In genomic region chr5:24424004-24424781, GRCm38 (mm10) we compare ENCODE assay signal across 8 mouse cellular contexts. TPM values are rescaled to one million over a fixed set of nuclear protein-coding genes. Genes with fewer than 3 reads are reported as not detected.
DNase-seq lines count a peak whose midpoint lies in the region; ATAC-seq and TF ChIP-seq lines count a peak whose summit lies in the region.

No protein-coding gene starts in this region.

- peak; percentile 22 for DNase-seq in embryo, embryonic 10.5 days (ENCODE audit: low spot score)
- no peak for DNase-seq in embryo, embryonic 9.5 days (ENCODE audit: extremely low spot score)
- peak in 1 of 2 experiments; percentile 21 for DNase-seq in spleen, adult 2 months (ENCODE audit: low read depth in 1 of 2, low spot score in 2 of 2)
- no peak for DNase-seq in spleen, adult 12 weeks (ENCODE audit: low spot score)
- no peak for DNase-seq in adipocyte (ENCODE audit: low spot score)

- 10% methylated on average over 21 of the region's 21 CpGs for WGBS in spleen, adult 2 months
- 12% methylated on average over 21 of the region's 21 CpGs for WGBS in heart, embryonic 15.5 days
- WGBS in liver, embryonic 15.5 days (ENCODE audit: insufficient replicate concordance) = 10% methylated on average over 21 of the region's 21 CpGs
- WGBS in stomach, embryonic 15.5 days = 8% methylated on average over 21 of the region's 21 CpGs

- H3K9ac ChIP-seq in heart, embryonic 15.5 days = peak overlapping the region; percentile 71
- peak overlapping the region; percentile 80 for H3K9ac ChIP-seq in liver, embryonic 15.5 days
- H3K9ac ChIP-seq in stomach, embryonic 15.5 days = peak overlapping the region; percentile 47

- H3K36me3 ChIP-seq in spleen, adult 2 months (ENCODE audit: control insufficient read depth, insufficient read depth, low read length) = peaks cover 3% of the 10 kb centered on the region
- H3K36me3 ChIP-seq in heart, embryonic 15.5 days = peaks cover 9% of the 10 kb centered on the region; the same call in 1 of the 2 replicates
- H3K36me3 ChIP-seq in liver, embryonic 15.5 days (replicated peaks) = 0 out of 2 replicates have a peak, but pooled peaks cover 3% of the 10 kb centered on the region
- peaks cover 12% of the 10 kb centered on the region for H3K36me3 ChIP-seq in stomach, embryonic 15.5 days

- peak overlapping the region; percentile 95 for H3K27ac ChIP-seq in spleen, adult 2 months (ENCODE audit: insufficient read depth, low read length)
- peak overlapping the region; percentile 95 for H3K27ac ChIP-seq in heart, embryonic 15.5 days
- H3K27ac ChIP-seq in liver, embryonic 15.5 days (replicated peaks) = peak overlapping the region; percentile 92
- peak overlapping the region; percentile 97 for H3K27ac ChIP-seq in stomach, embryonic 15.5 days

- TF ChIP-seq POLR2A in spleen, adult 2 months (IDR thresholded peaks at IDR 0.05; ENCODE audit: low read depth, low read length) = no peak; the same call in 1 of the 2 replicates

- peak overlapping the region; percentile 87 for H3K4me2 ChIP-seq in heart, embryonic 15.5 days
- H3K4me2 ChIP-seq in liver, embryonic 15.5 days = peak overlapping the region; percentile 93
- peak overlapping the region; percentile 93 for H3K4me2 ChIP-seq in stomach, embryonic 15.5 days

- no peak; the same call in 1 of the 2 replicates for ATAC-seq in heart, embryonic 15.5 days (replicated peaks; ENCODE audit: insufficient number of reproducible peaks, insufficient read depth, low FRiP score, low read depth)
- no peak for ATAC-seq in liver, embryonic 15.5 days (ENCODE audit: insufficient read depth)
- ATAC-seq in stomach, embryonic 15.5 days (ENCODE audit: insufficient read depth, low FRiP score, low read depth) = no peak

- H3K4me1 ChIP-seq in spleen, adult 2 months (ENCODE audit: control insufficient read depth, insufficient read depth, insufficient read length) = peaks cover 10% of the 10 kb centered on the region; the same call in 1 of the 2 replicates
- peaks cover 51% of the 10 kb centered on the region for H3K4me1 ChIP-seq in heart, embryonic 15.5 days (replicated peaks)
- H3K4me1 ChIP-seq in liver, embryonic 15.5 days (replicated peaks) = peaks cover 56% of the 10 kb centered on the region
- peaks cover 47% of the 10 kb centered on the region for H3K4me1 ChIP-seq in stomach, embryonic 15.5 days

- no peak for TF ChIP-seq CTCF in spleen, adult 2 months (IDR thresholded peaks at IDR 0.05; ENCODE audit: extremely low read depth, insufficient read depth, insufficient read length, insufficient replicate concordance)

- H3K4me3 ChIP-seq in spleen, adult 2 months (ENCODE audit: extremely low read depth, insufficient read depth, insufficient read length) = peak overlapping the region; percentile 88
- peak overlapping the region; percentile 82 for H3K4me3 ChIP-seq in heart, embryonic 15.5 days
- H3K4me3 ChIP-seq in liver, embryonic 15.5 days (replicated peaks) = peak overlapping the region; percentile 73
- H3K4me3 ChIP-seq in stomach, embryonic 15.5 days (replicated peaks) = peak overlapping the region; percentile 65

- no peaks in the 10 kb centered on the region for H3K9me3 ChIP-seq in heart, embryonic 15.5 days (replicated peaks)
- H3K9me3 ChIP-seq in liver, embryonic 15.5 days (replicated peaks) = no peaks in the 10 kb centered on the region
- H3K9me3 ChIP-seq in stomach, embryonic 15.5 days = no peaks in the 10 kb centered on the region

- no peaks in the 10 kb centered on the region for H3K27me3 ChIP-seq in spleen, adult 2 months (ENCODE audit: control insufficient read depth, insufficient read depth, low read length)
- H3K27me3 ChIP-seq in heart, embryonic 15.5 days = no peaks in the 10 kb centered on the region
- peaks cover 16% of the 10 kb centered on the region for H3K27me3 ChIP-seq in liver, embryonic 15.5 days
- H3K27me3 ChIP-seq in stomach, embryonic 15.5 days (replicated peaks) = no peaks in the 10 kb centered on the region

RNA-seq across cellular contexts. Expression of gene Slc4a2, which starts 0.6 kb away (rescaled TPM):
- polyA plus RNA-seq in spleen, adult 2 months (2012; rRNA removed) = 47.5 and 50.5 TPM in 2 replicates
- 25.6 and 30.6 TPM in 2 replicates for polyA plus RNA-seq in heart, embryonic 15.5 days (2015; fragmentation: Nextera tagmentation; extraction: Ambion mirVana)
- 8.9 and 10.3 TPM in 2 replicates for polyA plus RNA-seq in liver, embryonic 15.5 days (2015; fragmentation: Nextera tagmentation; extraction: Ambion mirVana)
- polyA plus RNA-seq in stomach, embryonic 15.5 days (2015; fragmentation: Nextera tagmentation; extraction: Ambion mirVana) = 38.8 and 44.6 TPM in 2 replicates

RNA-seq across cellular contexts. Expression of gene Cdk5, which starts 0.9 kb away (rescaled TPM):
- polyA plus RNA-seq in spleen, adult 2 months (2012; rRNA removed) = 33.7 and 43.1 TPM in 2 replicates
- 27.5 and 32.5 TPM in 2 replicates for polyA plus RNA-seq in heart, embryonic 15.5 days (2015; fragmentation: Nextera tagmentation; extraction: Ambion mirVana)
- polyA plus RNA-seq in liver, embryonic 15.5 days (2015; fragmentation: Nextera tagmentation; extraction: Ambion mirVana) = 7.7 and 8.8 TPM in 2 replicates
- 37.3 and 41.2 TPM in 2 replicates for polyA plus RNA-seq in stomach, embryonic 15.5 days (2015; fragmentation: Nextera tagmentation; extraction: Ambion mirVana)

RNA-seq across cellular contexts. Expression of gene Asic3, which starts 11.0 kb away (rescaled TPM):
- 0.14 and 0.26 TPM in 2 replicates for polyA plus RNA-seq in spleen, adult 2 months (2012; rRNA removed)
- not detected in 2 replicates for polyA plus RNA-seq in heart, embryonic 15.5 days (2015; fragmentation: Nextera tagmentation; extraction: Ambion mirVana)
- polyA plus RNA-seq in liver, embryonic 15.5 days (2015; fragmentation: Nextera tagmentation; extraction: Ambion mirVana) = not detected in 2 replicates
- 0.18 TPM in 1 of 2 replicates, not detected in the other for polyA plus RNA-seq in stomach, embryonic 15.5 days (2015; fragmentation: Nextera tagmentation; extraction: Ambion mirVana)

RNA-seq across cellular contexts. Expression of gene Fastk, which starts 20.9 kb away (rescaled TPM):
- 170 and 212 TPM in 2 replicates for polyA plus RNA-seq in spleen, adult 2 months (2012; rRNA removed)
- 173 and 188 TPM in 2 replicates for polyA plus RNA-seq in heart, embryonic 15.5 days (2015; fragmentation: Nextera tagmentation; extraction: Ambion mirVana)
- polyA plus RNA-seq in liver, embryonic 15.5 days (2015; fragmentation: Nextera tagmentation; extraction: Ambion mirVana) = 49.3 and 55.5 TPM in 2 replicates
- polyA plus RNA-seq in stomach, embryonic 15.5 days (2015; fragmentation: Nextera tagmentation; extraction: Ambion mirVana) = 98.1 and 103 TPM in 2 replicates

RNA-seq across cellular contexts. Expression of gene Tmub1, which starts 23.5 kb away (rescaled TPM):
- polyA plus RNA-seq in spleen, adult 2 months (2012; rRNA removed) = 61.2 and 77.4 TPM in 2 replicates
- 17.0 and 20.0 TPM in 2 replicates for polyA plus RNA-seq in heart, embryonic 15.5 days (2015; fragmentation: Nextera tagmentation; extraction: Ambion mirVana)
- 5.1 and 5.5 TPM in 2 replicates for polyA plus RNA-seq in liver, embryonic 15.5 days (2015; fragmentation: Nextera tagmentation; extraction: Ambion mirVana)
- polyA plus RNA-seq in stomach, embryonic 15.5 days (2015; fragmentation: Nextera tagmentation; extraction: Ambion mirVana) = 22.0 and 22.3 TPM in 2 replicates
